Mouse (Mus musculus) right cerebral cortex, postnatal 36 days (tissue): Measurements from ENCODE around the gene Zfp105.

Experiments
- DNase-seq, 2 experiments: peaks; one replicate each; pipeline ENCODE4 v3.0.0; 2022; ENCODE audit warnings: low spot score in 2 of 2, mixed read lengths in 1 of 2

The Zfp105 gene

DNA sequence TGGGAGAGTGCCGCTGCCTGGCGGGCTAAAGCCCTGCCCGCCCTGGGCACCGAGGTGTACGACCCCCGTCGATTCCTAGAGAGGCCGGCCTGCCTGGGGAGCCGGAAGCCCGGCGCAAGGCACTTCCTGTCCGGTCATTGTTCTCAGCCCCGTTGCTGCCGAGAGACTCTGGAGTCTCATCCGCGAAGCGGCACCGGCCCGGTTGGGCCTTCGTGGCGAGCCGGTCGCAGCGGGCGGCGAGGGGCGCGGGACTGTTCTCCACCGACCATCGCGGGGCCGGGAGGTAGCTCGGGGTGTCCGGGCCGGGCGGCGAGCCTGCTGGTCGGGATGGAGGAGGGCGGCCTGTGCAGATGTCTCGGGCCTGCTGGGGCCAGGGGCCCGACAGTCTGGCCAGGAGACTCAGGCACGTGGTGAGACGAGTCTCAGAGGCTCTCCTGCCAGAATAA lies at the start of gene Zfp105:
TSS of gene Zfp105 (plus strand) at position 137 of the 446 bp plus-strand sequence.
- DNase-seq = peak; percentile 33 to 60

DNA sequence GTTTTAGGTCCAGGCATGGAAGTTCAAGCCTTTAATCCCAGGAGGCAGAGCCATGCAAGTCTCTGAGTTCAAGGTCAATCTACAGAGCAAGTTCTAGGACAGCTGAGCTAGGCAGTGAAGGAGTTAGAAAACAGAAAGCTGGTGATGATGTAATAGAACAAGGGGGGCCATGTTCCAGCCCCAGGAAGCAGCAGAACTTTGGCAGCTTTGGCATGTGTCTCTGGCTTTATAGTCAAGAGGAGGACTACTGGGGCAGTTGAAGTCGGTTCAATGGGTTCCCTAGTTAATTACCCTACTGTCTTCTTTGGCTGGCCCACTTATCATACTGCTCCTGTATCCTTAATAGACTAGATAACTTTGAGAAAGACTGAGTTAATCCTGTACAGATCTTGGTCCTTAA lies 48.2 kb upstream of the Zfp105 start:
- DNase-seq = no peak

DNA sequence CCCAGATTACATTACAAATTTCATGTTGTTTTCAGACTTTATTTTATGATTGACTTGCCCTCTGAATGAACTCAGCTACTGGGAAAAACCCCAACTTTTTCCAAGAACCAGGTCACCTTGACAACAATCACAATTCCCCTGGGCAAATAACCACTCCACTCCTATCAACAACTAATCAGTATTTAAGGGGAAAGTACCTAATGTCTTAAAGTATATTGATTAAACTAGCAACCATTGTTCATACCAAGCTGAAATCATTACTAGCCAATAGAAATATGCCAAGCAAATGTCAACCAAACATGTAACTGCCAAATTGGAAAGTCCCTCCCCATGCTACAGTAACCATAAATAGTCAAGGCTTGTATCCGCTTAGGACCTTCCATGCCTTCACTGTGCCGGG lies 47.7 kb upstream of the Zfp105 start:
- DNase-seq = no peak

DNA sequence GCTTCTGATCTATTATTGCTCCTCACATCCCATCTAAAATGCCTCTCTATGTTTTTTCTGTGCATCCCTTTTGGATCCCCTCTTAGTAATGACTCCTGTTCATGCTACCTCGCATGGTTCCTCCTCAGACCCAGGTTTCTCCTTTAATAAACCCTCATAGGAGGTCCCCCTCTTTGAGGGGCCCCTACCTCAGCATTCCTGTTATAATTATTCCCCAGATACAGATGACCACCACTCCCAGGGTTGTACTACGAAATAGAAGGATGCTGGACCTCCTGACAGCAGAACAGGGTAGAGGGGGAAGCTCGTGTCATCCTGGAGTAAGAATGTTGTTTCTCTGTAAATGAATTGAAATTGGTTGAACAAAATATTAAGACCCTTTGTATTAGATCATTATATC lies 37.5 kb upstream of the Zfp105 start, which contains the start of gene Zkscan7:
TSS of gene Zkscan7 (plus strand) at position 301 of the 400 bp plus-strand sequence.
- DNase-seq = no peak

DNA sequence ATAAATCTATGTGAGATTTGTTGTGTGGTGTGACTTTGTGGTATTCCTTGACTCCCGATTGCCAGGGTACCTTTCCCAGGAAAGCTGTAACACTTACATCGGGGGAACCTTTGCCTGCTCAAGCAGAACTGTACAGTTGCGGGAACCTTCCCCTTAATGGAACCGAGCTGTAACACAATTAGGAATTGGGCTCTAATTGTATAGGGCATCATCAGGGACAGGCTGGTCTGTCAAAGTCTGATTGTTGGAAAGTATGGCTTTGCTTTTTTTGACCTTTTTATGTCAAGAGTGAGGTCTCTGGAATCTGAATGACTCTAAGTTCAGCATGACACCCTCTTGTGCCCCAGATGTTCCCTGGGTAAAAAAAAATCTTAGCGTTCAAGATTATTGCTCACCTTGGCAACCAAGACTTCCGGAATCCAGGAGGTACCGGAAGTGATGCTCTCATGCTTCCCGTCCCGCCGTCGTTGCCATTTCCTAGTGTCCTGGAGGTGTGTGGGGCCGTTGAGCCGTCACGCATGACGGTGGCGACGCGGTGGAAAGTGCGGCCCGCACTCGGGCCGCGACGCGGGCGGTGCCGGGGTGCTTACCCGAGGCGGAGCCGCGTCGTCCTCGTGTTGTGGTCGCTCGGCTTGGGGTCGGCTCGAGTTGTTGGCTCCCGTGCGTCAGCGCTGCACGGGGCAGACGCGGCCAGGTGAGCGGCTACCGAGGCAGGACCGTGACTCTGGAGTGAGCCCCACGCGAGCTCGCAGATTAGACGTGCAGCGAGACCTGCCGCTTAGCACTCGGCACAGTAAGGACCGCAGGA lies 36.3 kb upstream of the Zfp105 start:
- peak; percentile 54 to 56 for DNase-seq

DNA sequence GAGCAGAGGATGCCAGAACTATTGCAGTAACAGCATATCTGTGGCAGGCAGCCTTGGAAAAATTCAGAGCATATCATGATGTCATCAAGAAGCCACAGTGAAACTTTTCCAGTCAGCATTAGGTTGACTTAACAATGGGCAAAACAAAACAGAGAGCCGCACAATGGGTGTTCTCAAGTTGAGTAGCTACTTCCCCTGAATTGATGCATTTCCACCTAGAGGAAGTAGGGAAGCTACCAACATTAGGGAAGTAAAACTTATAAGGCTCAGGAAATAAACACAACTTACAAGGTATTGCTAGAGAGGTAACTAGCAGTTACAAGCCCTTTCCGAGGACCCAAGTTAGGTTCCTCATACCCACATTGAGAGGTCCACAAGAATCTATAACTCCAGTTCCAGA lies 21.8 kb upstream of the Zfp105 start:
- no peak for DNase-seq

DNA sequence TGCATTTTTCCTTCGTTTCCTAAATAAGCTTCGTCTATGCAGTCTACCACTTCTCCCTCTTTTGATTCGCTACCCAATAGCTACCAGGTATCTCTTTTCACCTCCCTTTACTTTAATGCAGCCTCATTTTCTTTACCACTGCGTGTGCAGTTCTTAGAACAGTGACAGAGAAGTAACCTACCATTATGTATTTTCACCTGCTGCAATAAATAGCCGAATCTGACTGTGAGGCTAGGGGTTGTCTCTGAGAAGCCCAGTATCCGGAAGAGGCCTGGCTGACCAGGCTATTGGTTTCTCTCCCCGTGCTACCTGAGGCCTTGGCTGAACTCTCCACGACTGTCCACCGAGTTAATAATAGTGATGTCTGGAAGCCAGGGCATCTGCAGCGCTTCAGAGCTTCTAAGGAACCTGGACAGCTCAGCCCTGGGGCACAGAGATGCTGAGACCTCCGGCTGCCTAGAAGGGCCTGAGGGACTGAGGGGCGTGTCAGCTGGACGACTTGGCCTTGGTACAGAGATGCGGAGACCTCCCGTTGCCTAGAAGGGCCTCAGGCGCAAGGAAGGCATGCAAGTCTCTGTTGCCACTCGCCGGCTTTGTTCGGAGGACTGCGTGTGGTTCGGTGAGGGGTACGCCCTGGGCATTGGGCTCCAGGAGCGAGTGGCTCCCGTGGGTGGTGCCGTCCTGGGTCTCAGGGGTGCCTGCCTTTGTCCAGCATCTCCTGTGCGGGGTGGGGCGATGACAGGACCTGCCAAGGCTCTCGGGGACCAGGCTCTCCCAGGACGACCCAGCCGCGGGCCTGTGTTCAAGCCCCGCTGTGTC lies 19.9 kb upstream of the Zfp105 start:
- DNase-seq = peak; percentile 11 to 18

DNA sequence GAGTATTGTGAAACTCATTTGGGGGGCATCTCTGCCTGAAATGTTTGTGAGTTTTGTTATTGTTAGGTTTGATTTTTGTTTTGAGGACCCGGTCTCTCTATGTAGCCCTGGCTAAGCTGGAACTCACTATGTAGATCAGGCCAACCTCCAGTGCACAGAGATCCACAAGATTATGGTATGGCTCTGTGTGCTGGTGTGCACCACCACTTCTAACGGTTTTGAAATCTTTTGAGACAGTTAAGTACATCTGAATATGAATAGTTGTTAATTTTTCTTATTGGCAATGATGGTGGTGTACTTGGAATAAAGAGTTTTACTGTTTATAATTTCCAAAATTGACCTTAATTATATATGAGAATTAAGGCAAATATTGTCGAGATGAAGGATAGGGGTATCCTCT lies 436 bp upstream of the Zfp105 start:
- no peak for DNase-seq

DNA sequence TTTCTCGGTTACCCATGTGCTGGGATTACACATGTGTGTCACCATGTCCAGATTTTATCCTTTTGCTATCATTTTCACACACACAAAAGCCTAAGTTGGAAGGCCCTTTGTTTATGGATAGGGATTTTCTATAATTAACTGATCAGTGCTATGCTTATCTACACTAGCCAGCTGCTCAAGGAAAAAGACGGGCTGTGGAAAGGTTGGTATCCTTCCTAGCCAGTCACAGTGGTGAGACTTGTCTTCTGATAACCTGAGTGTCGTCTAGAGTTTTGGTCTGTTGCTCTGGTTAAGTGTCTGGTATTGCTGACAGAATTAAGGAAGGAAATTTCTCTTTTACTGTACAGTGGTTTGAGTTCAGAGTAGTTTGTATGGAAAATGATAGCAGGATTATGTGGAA lies 6.0 kb downstream of the Zfp105 start:
- no peak for DNase-seq

DNA sequence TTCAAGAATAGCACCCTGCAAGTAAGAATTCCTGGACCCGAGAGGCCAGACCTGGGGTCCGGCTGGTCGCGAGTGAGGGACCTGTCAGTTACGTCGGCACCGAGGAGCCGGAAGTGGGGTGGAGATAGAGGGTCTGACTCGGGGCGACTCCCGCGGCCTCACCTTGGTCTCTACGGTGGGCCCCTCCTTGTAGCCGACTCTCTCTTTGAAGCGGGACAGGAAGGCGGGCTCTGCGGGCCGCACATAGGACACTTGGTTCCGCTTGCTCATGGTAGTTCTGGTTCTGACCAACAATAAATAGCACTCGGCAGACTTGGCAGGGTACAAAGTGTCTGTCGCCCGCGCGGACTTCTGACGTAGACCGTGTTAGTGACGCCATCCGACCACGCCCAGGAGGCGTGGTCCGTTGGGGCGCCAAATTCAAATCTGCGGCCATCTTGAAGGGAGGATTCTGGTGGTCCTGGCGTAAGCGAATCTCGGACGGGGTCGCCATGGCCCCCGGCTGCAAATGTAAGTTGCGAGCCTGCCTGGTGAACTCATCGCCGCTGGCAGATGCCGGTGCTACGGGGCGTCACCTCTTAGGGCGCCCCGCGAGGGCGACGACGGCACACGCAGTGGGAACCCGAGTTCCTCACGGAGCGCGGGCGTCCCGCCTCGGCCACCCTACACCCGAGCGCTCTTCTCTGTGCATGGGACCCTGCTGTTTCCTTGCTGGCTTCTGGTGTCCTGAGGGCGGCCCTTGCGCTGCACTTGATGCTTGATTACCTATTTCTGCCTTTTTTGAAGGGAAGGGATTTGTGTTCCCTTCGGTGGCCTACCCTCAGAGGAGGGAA lies 28.0 kb downstream of the Zfp105 start, which contains the start of the genes 1110059G10Rik and Kif15:
TSS of gene 1110059G10Rik (minus strand) at position 358 of the 833 bp plus-strand sequence.
TSS of gene Kif15 (plus strand) at position 404 of the 833 bp plus-strand sequence.
- peak; percentile 88 to 91 for DNase-seq
